ENCODE assay signal across 26 mouse cellular contexts in the genomic region with DNA sequence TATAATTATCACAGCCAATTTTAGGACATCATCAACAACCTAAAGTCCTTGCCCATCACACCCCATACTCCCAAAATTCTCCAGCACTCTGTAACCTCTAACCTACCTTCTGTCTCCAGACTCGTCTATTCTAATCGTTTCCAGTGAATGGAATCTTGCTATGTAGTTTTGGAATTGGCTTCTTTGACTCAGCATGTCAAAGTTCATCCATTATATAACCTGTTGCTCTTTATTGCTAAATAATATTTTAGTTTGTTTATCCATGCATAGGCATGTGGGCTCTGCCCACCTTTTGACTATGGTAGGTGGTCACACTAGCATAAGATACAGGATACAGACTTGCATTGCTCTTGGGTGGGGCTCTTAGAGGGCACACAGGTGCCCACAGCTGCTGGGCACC. TPM values are rescaled to one million over a fixed set of nuclear protein-coding genes. Genes with fewer than 3 reads are reported as not detected.
A peak's percentile ranks its signal among the peaks of the same experiment; 100 is the strongest.
DNase-seq lines count a peak whose midpoint lies in the region; ATAC-seq and TF ChIP-seq lines count a peak whose summit lies in the region.
"Had no signal": no experiment of that assay in that cellular context is flagged by ENCODE, and none has a peak within 500 bp of the region (broad histone marks: within the 10 kb centered on the region; RNA-seq: fewer than 3 reads in every experiment).

No protein-coding gene starts in this region.

- no peaks in the 10 kb centered on the region for H3K79me2 ChIP-seq in liver, adult 2 months (ENCODE audit: control insufficient read depth, insufficient read depth, low read length)

- peak overlapping the region; percentile 31; the same call in 1 of the 2 replicates for H3K27ac ChIP-seq in kidney, adult 2 months (ENCODE audit: insufficient read depth, low read depth, low read length)
- H3K27ac ChIP-seq in kidney, embryonic 14.5 days (ENCODE audit: low read depth, low read length), result no peak overlapping the region
- peak overlapping the region; percentile 100 for H3K27ac ChIP-seq in liver, adult 2 months (replicated peaks; ENCODE audit: insufficient read depth, low read depth, low read length)
- no peak overlapping the region for H3K27ac ChIP-seq in liver, embryonic 11.5 days (ENCODE audit: low read depth, low read length)
- peak overlapping the region; percentile 76 for H3K27ac ChIP-seq in brown adipose tissue, adult 24 weeks (replicated peaks; ENCODE audit: low read depth, low read length)
- H3K27ac ChIP-seq: embryonic facial prominence, embryonic 13.5 days; embryonic facial prominence, embryonic 15.5 days; forebrain, embryonic 10.5 days; forebrain, embryonic 12.5 days had no signal

- WGBS in kidney, adult 2 months, result 52% methylated on average over 2 of the region's 2 CpGs
- 91% methylated on average over 2 of the region's 2 CpGs for WGBS in kidney, embryonic 14.5 days
- WGBS in liver, adult 2 months, result 26% methylated on average over 2 of the region's 2 CpGs
- WGBS in liver, embryonic 11.5 days, result 89% methylated on average over 2 of the region's 2 CpGs

- H3K4me2 ChIP-seq in kidney, embryonic 14.5 days (replicated peaks; ENCODE audit: low read depth, low read length), result no peak overlapping the region
- no peak overlapping the region for H3K4me2 ChIP-seq in liver, embryonic 11.5 days
- H3K4me2 ChIP-seq: embryonic facial prominence, embryonic 13.5 days; embryonic facial prominence, embryonic 15.5 days; forebrain, embryonic 12.5 days had no signal

- TF ChIP-seq POLR2A in kidney, adult 2 months (IDR thresholded peaks at IDR 0.05; ENCODE audit: low read depth, low read length), result no peak
- no peak for TF ChIP-seq POLR2A in liver, adult 2 months (IDR thresholded peaks at IDR 0.05; ENCODE audit: extremely low read depth, insufficient read depth, low read length)

- no peak overlapping the region for H3K4me3 ChIP-seq in kidney, adult 2 months (ENCODE audit: insufficient read depth, low read depth, low read length)
- H3K4me3 ChIP-seq in kidney, embryonic 14.5 days (ENCODE audit: low read length), result no peak overlapping the region
- no peak overlapping the region for H3K4me3 ChIP-seq in liver, adult 2 months (ENCODE audit: insufficient read depth, low read depth, low read length)
- H3K4me3 ChIP-seq in liver, embryonic 11.5 days (ENCODE audit: low read depth, low read length), result no peak overlapping the region
- H3K4me3 ChIP-seq in brown adipose tissue, adult 24 weeks (ENCODE audit: insufficient read depth, low read depth, low read length), result no peak overlapping the region
- H3K4me3 ChIP-seq: embryonic facial prominence, embryonic 13.5 days; embryonic facial prominence, embryonic 15.5 days; erythroblast, embryonic 14.5 days; forebrain, embryonic 10.5 days; forebrain, embryonic 12.5 days had no signal

- no peak overlapping the region for H3K9ac ChIP-seq in kidney, embryonic 14.5 days (ENCODE audit: low read depth, low read length)
- peak overlapping the region; percentile 19; the same call in 1 of the 2 replicates for H3K9ac ChIP-seq in liver, adult 2 months (ENCODE audit: low read depth, low read length)
- H3K9ac ChIP-seq in liver, embryonic 11.5 days (ENCODE audit: low read depth, low read length), result no peak overlapping the region
- H3K9ac ChIP-seq: embryonic facial prominence, embryonic 13.5 days; embryonic facial prominence, embryonic 15.5 days; forebrain, embryonic 12.5 days had no signal

- peaks cover 6% of the 10 kb centered on the region; the same call in 1 of the 2 replicates for H3K4me1 ChIP-seq in kidney, adult 2 months (ENCODE audit: control insufficient read depth, insufficient read depth, low read length)
- no peaks in the 10 kb centered on the region for H3K4me1 ChIP-seq in kidney, embryonic 14.5 days (ENCODE audit: control insufficient read depth, insufficient read depth, low read length)
- H3K4me1 ChIP-seq in liver, adult 2 months (ENCODE audit: control insufficient read depth, insufficient read depth, low read length), result peaks cover 15% of the 10 kb centered on the region
- H3K4me1 ChIP-seq in liver, embryonic 11.5 days (replicated peaks; ENCODE audit: control insufficient read depth, insufficient read depth, low read length), result no peaks in the 10 kb centered on the region
- H3K4me1 ChIP-seq in brown adipose tissue, adult 24 weeks (ENCODE audit: control insufficient read depth, insufficient read depth, insufficient read length, low read length), result peaks cover 10% of the 10 kb centered on the region
- H3K4me1 ChIP-seq: embryonic facial prominence, embryonic 13.5 days; embryonic facial prominence, embryonic 15.5 days; forebrain, embryonic 10.5 days; forebrain, embryonic 12.5 days had no signal

- H3K9me3 ChIP-seq in kidney, embryonic 14.5 days (ENCODE audit: control insufficient read depth, low read length), result no peaks in the 10 kb centered on the region
- no peaks in the 10 kb centered on the region for H3K9me3 ChIP-seq in liver, embryonic 11.5 days (ENCODE audit: control insufficient read depth, low read length)
- H3K9me3 ChIP-seq: embryonic facial prominence, embryonic 13.5 days; embryonic facial prominence, embryonic 15.5 days; forebrain, embryonic 10.5 days; forebrain, embryonic 12.5 days; G1E had no signal

- H3K27me3 ChIP-seq in kidney, adult 2 months (replicated peaks; ENCODE audit: control insufficient read depth, insufficient read depth, low read length), result no peaks in the 10 kb centered on the region
- no peaks in the 10 kb centered on the region for H3K27me3 ChIP-seq in kidney, embryonic 14.5 days (ENCODE audit: control insufficient read depth, insufficient read depth, low read length)
- no peaks in the 10 kb centered on the region for H3K27me3 ChIP-seq in liver, adult 2 months (ENCODE audit: control insufficient read depth, insufficient read depth, low read length)
- H3K27me3 ChIP-seq in liver, embryonic 11.5 days (replicated peaks; ENCODE audit: control insufficient read depth, insufficient read depth, low read length), result no peaks in the 10 kb centered on the region
- H3K27me3 ChIP-seq: CH12.LX; embryonic facial prominence, embryonic 13.5 days; embryonic facial prominence, embryonic 15.5 days; forebrain, embryonic 12.5 days; Patski had no signal

- no peak for TF ChIP-seq CTCF in kidney, adult 2 months (conservative IDR thresholded peaks at IDR 0.05; ENCODE audit: insufficient read depth, insufficient read length, low read depth, low read length)
- TF ChIP-seq CTCF in liver, adult 2 months (IDR thresholded peaks at IDR 0.05; ENCODE audit: low read depth, low read length), result no peak

- DNase-seq in kidney, adult 2 months, result peak; percentile 44
- DNase-seq in liver, adult 2 months (ENCODE audit: extremely low read depth, low read depth, low spot score), result peak; percentile 60
- no peak for DNase-seq in liver, embryonic 11.5 days (ENCODE audit: low spot score)
- DNase-seq: adrenal gland, postnatal 14 days; B cell, adult 2 months; cerebellum, adult 11 months; cerebellum, adult 18-20 months; cerebellum, adult 8-10 months; cerebellum, adult 9-11 months; cerebellum, postnatal 14 days; cerebellum, postnatal 36 days; embryo, embryonic 11 days had no signal

- no peak for ATAC-seq in kidney, embryonic 14.5 days (ENCODE audit: low FRiP score, low TSS enrichment)
- no peak for ATAC-seq in liver, embryonic 11.5 days (replicated peaks; ENCODE audit: low FRiP score)
- ATAC-seq: activated CD4-positive, CD25-positive, alpha-beta regulatory T cell, adult 4 months; CD4-positive, CD25-positive, alpha-beta regulatory T cell, adult 4 months; forebrain, embryonic 14.5 days; forebrain, embryonic 16.5 days; Patski had no signal

- H3K36me3 ChIP-seq in kidney, adult 2 months (ENCODE audit: control insufficient read depth, insufficient read depth, low read length), result no peaks in the 10 kb centered on the region
- peaks cover 15% of the 10 kb centered on the region; the same call in 1 of the 2 replicates for H3K36me3 ChIP-seq in kidney, embryonic 14.5 days (ENCODE audit: control insufficient read depth, insufficient read depth, low read length)
- H3K36me3 ChIP-seq in liver, adult 2 months (ENCODE audit: control insufficient read depth, insufficient read depth, low read length), result peaks cover 3% of the 10 kb centered on the region; the same call in 1 of the 2 replicates
- H3K36me3 ChIP-seq in liver, embryonic 11.5 days (ENCODE audit: control insufficient read depth, insufficient read depth, low read length), result peaks cover 22% of the 10 kb centered on the region

RNA-seq across cellular contexts. Expression of gene Vac14, which starts 26.5 kb away (rescaled TPM):
- polyA plus RNA-seq in kidney, adult 2 months (2012; rRNA removed), result 36.8 and 39.1 TPM in 2 replicates
- polyA plus RNA-seq in kidney, embryonic 14.5 days (2014; fragmentation: Nextera tagmentation; extraction: Ambion mirVana), result 21.7 and 32.2 TPM in 2 replicates
- total RNA-seq in liver, adult 2 months (2014; rRNA removed), result 6.7 and 7.9 TPM in 2 replicates
- 22.9 and 25.0 TPM in 2 replicates for polyA plus RNA-seq in liver, adult 2 months (2012; rRNA removed)
- polyA plus RNA-seq in liver, embryonic 11.5 days (2014; fragmentation: Nextera tagmentation; extraction: Ambion mirVana), result 34.1 and 38.9 TPM in 2 replicates
- 14.4 and 17.0 TPM in 2 replicates for polyA plus RNA-seq in brown adipose tissue, adult 24 weeks (2012; ENCODE audit: insufficient read depth, insufficient read length, missing spikeins)

Comparison
In these comparisons a context has a peak if more than half of its experiments do, and no peak if none do; other contexts are left out.
1. H3K27ac ChIP-seq: peak in kidney, adult 2 months (single experiment), liver, adult 2 months (single experiment) and brown adipose tissue, adult 24 weeks (single experiment); none in kidney, embryonic 14.5 days (single experiment) and liver, embryonic 11.5 days (single experiment).